Mouse (Mus musculus) 3T3-L1 (cell line): ENCODE results near the gene Ift57.
A peak's percentile ranks its signal among the peaks of the same experiment; 100 is the strongest.

Experiments
- DNase-seq: peaks from one replicate; pipeline ENCODE4 v3.0.0-alpha.2; 2015; ENCODE audit warnings: low read depth, low spot score

The Ift57 gene

DNA sequence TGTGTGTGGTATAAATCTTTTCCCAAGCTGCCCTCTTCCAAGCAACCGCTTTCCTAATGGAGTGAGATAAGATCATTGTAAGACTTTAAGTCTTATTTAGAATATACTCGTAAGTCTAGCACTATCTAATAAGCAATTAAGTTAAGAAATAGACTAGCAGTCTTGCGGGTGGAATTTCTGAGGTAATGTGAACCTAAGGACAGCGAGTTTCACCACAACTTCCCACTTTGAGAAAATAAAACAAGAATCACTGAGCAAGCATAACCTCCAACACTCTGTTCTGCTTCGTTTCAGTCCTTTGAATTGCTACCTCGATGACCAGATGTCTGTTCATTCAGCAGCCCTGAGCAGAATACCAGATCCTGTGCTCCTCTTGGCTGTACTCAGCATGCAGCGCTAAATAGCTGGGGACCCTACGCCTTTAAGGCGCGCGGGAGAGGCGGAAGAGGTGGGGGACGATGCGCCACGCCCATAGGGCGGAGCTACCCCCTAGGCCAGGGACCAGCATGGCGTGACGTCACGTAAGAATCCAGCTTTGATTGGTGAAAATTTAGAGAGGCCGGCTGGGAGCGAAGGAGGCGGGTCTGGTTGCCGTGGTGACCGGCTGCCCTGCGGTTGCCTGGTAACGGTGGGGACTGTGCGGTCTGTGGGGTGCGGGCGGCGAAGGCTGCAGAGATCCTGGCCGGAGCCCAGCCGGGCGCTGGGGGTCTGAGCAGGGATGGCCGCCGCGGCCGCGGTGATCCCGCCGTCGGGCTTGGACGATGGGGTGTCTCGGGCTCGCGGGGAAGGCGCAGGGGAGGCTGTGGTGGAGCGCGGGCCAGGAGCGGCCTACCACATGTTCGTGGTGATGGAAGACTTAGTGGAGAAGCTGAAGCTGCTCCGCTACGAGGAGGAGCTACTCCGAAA lies at the start of gene Ift57:
Gene Ift57 (plus strand): TSS at position 614 of the 906 bp plus-strand sequence.
- DNase-seq, result peak; percentile 100

GRCm38 (mm10) chr16:49657182-49657581 lies 41.9 kb upstream of the Ift57 start:
- DNase-seq, result no peak

GRCm38 (mm10) chr16:49658029-49658428 lies 41.0 kb upstream of the Ift57 start:
- DNase-seq, result no peak

- DNase-seq, result no peak
These were observed 39.9 kb upstream of the Ift57 start for GRCm38 (mm10) chr16:49659131-49659530.

- DNase-seq, result no peak
These were observed 38.9 kb upstream of the Ift57 start for GRCm38 (mm10) chr16:49660111-49660510.

DNA sequence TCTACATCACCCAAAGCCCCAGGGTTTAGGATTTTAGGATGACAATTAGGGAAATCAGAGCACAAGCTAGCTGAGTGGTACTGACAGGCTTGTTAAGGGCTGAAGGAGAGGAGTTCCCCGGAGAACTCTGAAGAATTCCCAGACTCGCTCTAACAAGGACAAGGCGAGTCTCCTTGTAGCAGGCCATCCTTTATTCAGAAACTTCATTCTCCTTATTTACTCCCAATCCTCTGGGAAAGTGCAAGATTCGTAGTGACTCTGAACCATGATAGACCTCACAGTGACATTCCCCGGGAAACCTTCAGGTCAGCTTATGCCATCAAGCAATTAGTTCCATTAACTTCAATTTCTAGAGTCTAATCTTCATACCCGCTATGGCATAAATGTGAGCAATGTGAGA lies 36.8 kb upstream of the Ift57 start:
- DNase-seq, result no peak

GRCm38 (mm10) chr16:49664677-49665076 lies 34.4 kb upstream of the Ift57 start:
- DNase-seq, result no peak

DNA sequence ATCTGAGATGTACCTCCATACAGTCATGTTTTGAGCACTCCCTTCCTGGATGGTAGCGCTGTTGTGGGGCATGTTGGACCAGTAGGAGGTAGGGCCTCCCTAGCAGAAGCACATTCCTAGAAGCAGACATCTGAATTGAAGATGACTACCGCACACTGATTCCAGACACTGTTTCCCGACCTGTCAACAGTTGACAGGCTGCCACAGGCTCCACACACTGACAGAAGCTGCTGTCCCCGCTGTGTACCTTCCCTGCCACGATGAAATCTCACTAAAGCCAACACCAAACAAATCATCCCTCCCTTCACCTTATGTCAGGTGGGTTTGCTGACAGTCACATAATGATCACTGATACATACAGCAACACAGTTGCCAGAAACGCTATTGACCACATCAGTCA lies 19.4 kb upstream of the Ift57 start:
- no peak for DNase-seq

DNA sequence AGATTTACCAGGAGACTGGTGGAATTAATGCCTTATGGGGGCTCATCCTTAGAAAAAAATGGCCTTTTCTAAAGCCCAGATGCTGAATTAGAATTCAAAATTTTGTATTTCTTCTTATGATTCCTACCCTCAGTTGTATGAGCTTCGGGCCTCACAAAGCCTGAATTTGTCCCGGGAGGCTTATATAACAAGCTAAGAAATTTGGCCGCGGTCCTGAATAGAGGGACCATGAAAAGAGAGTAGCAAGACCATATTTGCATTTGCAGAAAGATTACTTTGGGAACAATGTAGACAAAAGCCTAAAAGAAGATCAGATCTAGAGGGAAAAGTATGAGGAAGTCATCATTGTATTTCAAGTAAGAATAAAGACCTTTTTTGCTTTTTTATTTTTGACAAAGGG lies 14.1 kb upstream of the Ift57 start:
- DNase-seq, result no peak

DNA sequence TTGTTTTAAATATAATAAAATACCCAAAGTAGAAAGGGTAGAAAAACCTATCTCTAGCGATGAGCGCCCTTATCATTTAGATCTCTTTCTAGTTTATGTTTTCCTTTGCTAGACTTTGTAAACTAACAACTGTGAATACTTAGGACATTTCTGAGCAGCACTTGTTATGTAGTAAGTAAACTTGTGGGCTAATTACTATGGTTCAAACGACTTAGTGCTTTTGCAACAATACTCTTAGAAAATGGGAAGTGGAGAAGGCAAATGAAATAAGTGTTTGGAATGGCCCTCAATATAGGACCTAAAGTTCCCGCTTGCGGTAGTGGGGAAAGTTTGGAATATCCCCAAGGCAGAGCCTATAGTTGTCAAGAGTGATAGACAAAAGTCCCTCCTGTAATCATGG lies 788 bp downstream of the Ift57 start:
- DNase-seq, result peak; percentile 25

- no peak for DNase-seq
These were observed 9.0 kb downstream of the Ift57 start for GRCm38 (mm10) chr16:49708074-49708473.

- DNase-seq, result no peak
These were observed 11.2 kb downstream of the Ift57 start for GRCm38 (mm10) chr16:49710188-49710587.

DNA sequence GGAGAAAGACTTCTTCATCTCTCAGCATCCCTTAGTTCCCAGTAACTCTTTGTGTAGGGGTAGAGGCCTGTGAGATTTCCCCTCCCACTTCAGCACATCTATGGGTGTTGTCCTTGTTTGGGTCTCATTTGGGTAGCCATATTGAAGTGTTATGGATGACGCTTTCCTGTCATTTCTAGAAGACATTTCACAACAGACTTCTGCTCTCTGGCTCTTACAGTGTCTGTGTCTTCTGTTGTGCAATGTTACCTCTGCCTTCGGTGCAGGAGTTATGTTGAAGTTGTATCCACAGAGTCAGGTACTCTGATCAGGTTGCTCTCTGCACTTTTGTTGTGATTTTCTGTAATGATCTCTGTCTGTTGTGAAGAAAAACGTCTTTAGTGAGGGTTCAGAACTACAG lies 14.3 kb downstream of the Ift57 start:
- DNase-seq, result no peak

GRCm38 (mm10) chr16:49720671-49721070 lies 21.6 kb downstream of the Ift57 start:
- DNase-seq, result no peak

DNA sequence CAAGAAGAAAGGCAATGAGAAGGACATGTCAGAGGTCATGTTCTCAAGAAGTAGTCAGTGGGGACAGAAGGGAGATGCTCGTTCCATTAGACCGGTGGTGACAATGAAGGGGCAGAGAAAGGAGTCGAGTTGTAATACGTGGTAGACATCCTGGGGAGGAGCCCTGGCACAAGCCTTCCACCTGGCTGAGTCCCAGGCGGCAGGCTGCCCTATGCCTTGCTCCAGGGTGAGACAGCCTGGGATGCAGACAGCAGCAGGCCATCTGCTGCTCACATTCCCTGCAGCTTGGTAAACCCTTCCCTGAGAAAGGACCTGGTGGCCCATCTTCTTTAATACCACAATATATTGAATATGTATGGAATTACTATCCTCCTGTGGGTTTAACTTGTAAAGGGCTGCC lies 22.6 kb downstream of the Ift57 start:
- DNase-seq, result no peak

GRCm38 (mm10) chr16:49723222-49723621 lies 24.2 kb downstream of the Ift57 start:
- DNase-seq, result peak; percentile 33

GRCm38 (mm10) chr16:49724232-49724631 lies 25.2 kb downstream of the Ift57 start:
- no peak for DNase-seq

DNA sequence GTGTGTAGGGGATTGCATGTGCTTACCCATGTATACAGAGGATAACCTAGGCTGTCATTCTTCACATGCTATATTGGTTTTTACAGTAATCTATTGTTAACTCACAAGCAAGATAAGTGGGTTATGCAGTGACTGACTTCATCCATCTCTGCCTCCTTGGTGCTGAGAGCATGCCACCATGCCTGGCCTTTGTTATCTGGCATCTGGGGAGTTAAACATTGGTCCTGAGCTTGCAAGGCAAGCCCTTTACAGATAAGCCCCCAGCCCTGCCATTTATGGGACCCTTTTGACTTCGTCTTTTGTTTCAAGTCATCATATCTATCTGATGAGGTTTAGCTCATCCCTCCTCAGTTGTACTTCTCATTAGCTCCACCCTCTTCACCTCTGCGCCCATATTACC lies 25.9 kb downstream of the Ift57 start:
- DNase-seq, result no peak

DNA sequence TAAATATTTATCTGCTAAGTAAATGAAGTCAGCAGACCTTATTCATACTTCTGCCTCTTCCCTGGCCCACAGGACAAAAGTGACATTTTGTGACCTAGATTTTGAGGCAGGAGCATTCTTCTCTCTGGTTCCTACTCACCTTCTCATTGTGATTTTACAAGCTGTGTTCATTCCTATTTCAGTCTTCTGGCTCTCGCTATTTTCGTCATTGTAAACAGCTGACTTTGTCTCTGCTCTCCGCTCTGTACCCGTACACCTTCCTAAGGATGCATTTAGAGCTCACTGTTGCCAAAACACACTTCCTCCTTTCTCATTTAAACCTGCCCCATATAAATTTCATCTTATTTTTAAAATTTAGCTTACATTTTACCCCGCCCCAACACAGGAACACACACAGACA lies 26.4 kb downstream of the Ift57 start:
- DNase-seq, result no peak

GRCm38 (mm10) chr16:49726216-49726615 lies 27.2 kb downstream of the Ift57 start:
- no peak for DNase-seq

- DNase-seq, result no peak
These were observed 27.7 kb downstream of the Ift57 start for GRCm38 (mm10) chr16:49726761-49727160.

DNA sequence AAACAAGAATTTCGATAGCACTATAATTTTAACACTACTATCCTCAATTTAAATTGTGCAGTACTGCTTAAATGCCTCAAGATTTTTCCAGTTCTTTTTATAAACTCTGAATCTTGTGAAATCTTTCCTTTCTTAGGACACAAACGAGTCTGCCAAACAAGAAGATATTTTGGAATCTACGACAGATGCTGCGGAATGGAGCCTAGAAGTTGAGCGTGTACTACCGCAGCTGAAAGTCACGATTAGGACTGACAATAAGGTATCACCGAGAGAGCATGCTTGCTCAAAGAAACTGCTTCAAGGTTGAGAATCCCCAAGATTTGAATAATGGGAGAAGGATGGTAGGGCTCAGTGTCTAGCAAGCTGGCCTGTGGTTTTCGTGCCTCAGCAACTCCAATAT lies 37.5 kb downstream of the Ift57 start:
- DNase-seq, result no peak

DNA sequence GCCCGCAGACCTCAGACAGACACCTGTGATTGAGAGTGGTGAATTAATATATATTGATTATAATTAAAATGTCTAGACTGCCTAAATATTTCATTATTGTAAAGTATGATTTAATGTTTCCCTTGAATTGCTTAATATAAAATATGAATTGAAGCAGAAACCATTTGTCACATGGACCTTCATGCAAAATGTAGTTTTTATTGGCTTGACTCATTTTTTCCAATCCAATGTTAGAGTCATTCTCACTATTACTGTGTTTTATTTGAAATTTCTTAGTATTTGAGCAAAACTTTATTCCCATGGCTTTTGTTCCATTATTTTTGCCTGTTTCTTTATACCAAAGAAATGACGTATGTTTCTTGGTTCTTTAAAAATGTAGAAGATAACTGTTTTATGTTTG lies 48.3 kb downstream of the Ift57 start:
- no peak for DNase-seq

DNA sequence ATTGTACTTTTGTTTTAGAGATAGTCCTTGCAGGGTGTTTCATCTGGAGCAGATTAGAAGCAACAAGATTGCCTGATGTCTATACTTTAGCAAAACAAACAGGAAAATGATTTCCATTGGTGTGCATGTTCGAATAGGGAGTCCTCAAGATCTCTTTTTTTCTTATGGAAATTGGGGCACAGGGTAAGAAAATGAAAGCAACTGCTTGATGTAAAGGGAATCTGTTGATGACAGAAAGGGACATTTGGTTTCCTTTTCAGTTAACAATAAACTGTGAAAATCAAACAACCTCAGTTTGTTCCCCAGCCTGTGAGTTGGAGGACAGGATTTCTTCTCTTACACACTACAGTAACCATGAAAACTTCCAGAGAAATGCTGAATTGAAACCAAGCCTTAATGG lies 53.9 kb downstream of the Ift57 start:
- DNase-seq, result no peak
